Mouse (Mus musculus): ENCODE measurements at regions not wholly inside any gene's neighbourhood (a gene's known extent, or its start where the extent isn't known, plus 50 kb on each side); places are given as distances from the start of the nearest gene placed in this dataset.

GRCm38 (mm10) chr6:59556668-59557310, 130.7 kb upstream of the Gprin3 start:
- DNase-seq, result no peak

GRCm38 (mm10) chr6:59537025-59537424, 110.9 kb upstream of the Gprin3 start:
- no peak for DNase-seq

- no peak for DNase-seq
Observed at GRCm38 (mm10) chr6:59524940-59525265, 98.8 kb upstream of the Gprin3 start.

- peak; percentile 26 for DNase-seq
Observed at GRCm38 (mm10) chr6:59524095-59524939, 98.2 kb upstream of the Gprin3 start.

- DNase-seq, result no peak
Observed at GRCm38 (mm10) chr6:59522960-59523359, 96.9 kb upstream of the Gprin3 start.

GRCm38 (mm10) chr6:59500818-59501217, 74.7 kb upstream of the Gprin3 start:
- DNase-seq, result peak; percentile 3

- no peak for DNase-seq
Observed at GRCm38 (mm10) chr6:59498800-59499199, 72.7 kb upstream of the Gprin3 start.

- peak; percentile 53 for DNase-seq
Observed at GRCm38 (mm10) chr6:59498079-59498478, 72.0 kb upstream of the Gprin3 start.

GRCm38 (mm10) chr6:59489001-59489575, 63.0 kb upstream of the Gprin3 start:
- no peak for DNase-seq

- no peak for DNase-seq
Observed at GRCm38 (mm10) chr6:59488386-59488785, 62.3 kb upstream of the Gprin3 start.

GRCm38 (mm10) chr6:59484004-59484403, 57.9 kb upstream of the Gprin3 start:
- DNase-seq, result no peak

GRCm38 (mm10) chr6:59483587-59483986, 57.5 kb upstream of the Gprin3 start:
- peak; percentile 41 for DNase-seq

Measured in kidney, postnatal 14 days (tissue).